Mouse (Mus musculus) lung, embryonic 15.5 days (tissue): ENCODE data around the gene Farp2. TPM values are rescaled to one million over a fixed set of nuclear protein-coding genes. Genes with fewer than 3 reads are reported as not detected.

ENCODE experiments used
- ATAC-seq: fragments of 200-750 bp; cut with Nextera tagmentation; 2 replicates; pipeline ENCODE4 v1.8.0; 2017; ENCODE audit warnings: moderate number of reproducible peaks, borderline replicate concordance; ENCODE audit not compliant: low FRiP score, low TSS enrichment; ENCODE audit errors: extremely low read depth
- H3K27ac ChIP-seq: fragments of 300-500 bp; sonication (generic); 2 replicates; pipeline ENCODE4 v1.5.1; 2015; ENCODE audit warnings: moderate library complexity, mild to moderate bottlenecking, inconsistent platforms
- H3K27me3 ChIP-seq: fragments of 300-500 bp; sonication (generic); 2 replicates; pipeline ENCODE4 v1.6.1; 2015; ENCODE audit warnings: inconsistent platforms
- H3K36me3 ChIP-seq: fragments of 300-500 bp; sonication (generic); 2 replicates; pipeline ENCODE4 v1.6.1; 2015; ENCODE audit warnings: inconsistent platforms
- H3K4me1 ChIP-seq: fragments of 300-500 bp; sonication (generic); 2 replicates; pipeline ENCODE4 v1.6.1; 2015; ENCODE audit warnings: inconsistent platforms
- H3K4me2 ChIP-seq: fragments of 300-500 bp; sonication (generic); 2 replicates; pipeline ENCODE4 v1.6.1; 2015; ENCODE audit warnings: inconsistent platforms, mild to moderate bottlenecking, moderate library complexity
- H3K4me3 ChIP-seq: fragments of 300-500 bp; sonication (generic); 2 replicates; pipeline ENCODE4 v1.5.1; 2015; ENCODE audit warnings: mild to moderate bottlenecking, inconsistent platforms
- H3K9ac ChIP-seq: fragments of 300-500 bp; sonication (generic); 2 replicates; pipeline ENCODE4 v1.6.1; 2015; ENCODE audit warnings: inconsistent platforms
- H3K9me3 ChIP-seq: fragments of 300-500 bp; sonication (generic); 2 replicates; pipeline ENCODE4 v1.6.1; 2016; ENCODE audit warnings: inconsistent platforms
- WGBS: fragments of 180-500 bp; shearing (Covaris S2); methylation state at CpG from one replicate; pipeline ENCODE4 v1.1.7; 2015; 5-methylcytosine and 5-hydroxymethylcytosine counted together
- polyA plus RNA-seq: library from polyadenylated mRNA; unstranded; fragments of >200 nt; fragmentation: Nextera tagmentation; extraction: Ambion mirVana; gene quantifications from 2 replicates; pipeline ENCODE4 v1.2.1, GENCODE M21; 2015

Farp2 gene
- polyA plus RNA-seq, 1 experiment from 2014 or later, result 6.3 TPM

- Histone ChIP-seq H3K4me2 (no peak overlapping the region), H3K27ac (no peak overlapping the region), H3K27me3 (no peaks in the 10 kb centered on the region), H3K9ac (no peak overlapping the region), H3K36me3 (no peaks in the 10 kb centered on the region), H3K4me1 (no peaks in the 10 kb centered on the region), H3K4me3 (no peak overlapping the region), H3K9me3 (no peaks in the 10 kb centered on the region)
- ATAC-seq, result no peak
- 81% methylated on average over 4 of the region's 4 CpGs for WGBS
These were observed 96.9 kb downstream of the Farp2 start for GRCm38 (mm10) chr1:93608696-93609245.

GRCm38 (mm10) chr1:93609762-93610161 lies 97.9 kb downstream of the Farp2 start:
- no peak for ATAC-seq
- H3K9ac ChIP-seq, result no peak overlapping the region
- WGBS, result 83% methylated on average over 8 of the region's 8 CpGs
- H3K4me2 ChIP-seq, result no peak overlapping the region
- H3K27me3 ChIP-seq, result no peaks in the 10 kb centered on the region
- no peaks in the 10 kb centered on the region for H3K4me1 ChIP-seq
- H3K4me3 ChIP-seq, result no peak overlapping the region
- no peaks in the 10 kb centered on the region for H3K36me3 ChIP-seq
- no peaks in the 10 kb centered on the region for H3K9me3 ChIP-seq
- H3K27ac ChIP-seq, result no peak overlapping the region

GRCm38 (mm10) chr1:93618059-93618748 lies 106.3 kb downstream of the Farp2 start:
- Histone ChIP-seq H3K9ac (no peak overlapping the region), H3K9me3 (no peaks in the 10 kb centered on the region), H3K27ac (no peak overlapping the region), H3K4me1 (no peaks in the 10 kb centered on the region), H3K4me2 (no peak overlapping the region), H3K27me3 (no peaks in the 10 kb centered on the region), H3K36me3 (peaks cover 27% of the 10 kb centered on the region), H3K4me3 (no peak overlapping the region)
- 90% methylated on average over 4 of the region's 4 CpGs for WGBS
- ATAC-seq, result no peak

GRCm38 (mm10) chr1:93618948-93619347 lies 107.1 kb downstream of the Farp2 start:
- ATAC-seq, result no peak

GRCm38 (mm10) chr1:93624502-93624901 lies 112.6 kb downstream of the Farp2 start:
- Histone ChIP-seq H3K27ac (no peak overlapping the region), H3K36me3 (peaks cover 88% of the 10 kb centered on the region), H3K4me2 (no peak overlapping the region), H3K4me3 (no peak overlapping the region), H3K27me3 (no peaks in the 10 kb centered on the region), H3K9ac (no peak overlapping the region), H3K4me1 (no peaks in the 10 kb centered on the region), H3K9me3 (no peaks in the 10 kb centered on the region)
- WGBS, result 69% methylated on average over 1 of the region's 1 CpGs
- no peak for ATAC-seq

More at GRCm38 (mm10) chr1:93618948-93619347, 107.1 kb downstream of the Farp2 start:
- Histone ChIP-seq H3K4me3 (no peak overlapping the region), H3K9me3 (no peaks in the 10 kb centered on the region), H3K4me1 (no peaks in the 10 kb centered on the region), H3K27me3 (no peaks in the 10 kb centered on the region), H3K27ac (no peak overlapping the region), H3K4me2 (no peak overlapping the region), H3K36me3 (peaks cover 35% of the 10 kb centered on the region), H3K9ac (no peak overlapping the region)
- 54% methylated on average over 5 of the region's 5 CpGs for WGBS

GRCm38 (mm10) chr1:93630796-93631195 lies 118.9 kb downstream of the Farp2 start:
- 79% methylated on average over 3 of the region's 3 CpGs for WGBS
- H3K4me2 ChIP-seq, result no peak overlapping the region
- H3K9me3 ChIP-seq, result no peaks in the 10 kb centered on the region
- no peak overlapping the region for H3K4me3 ChIP-seq
- peaks cover 15% of the 10 kb centered on the region for H3K4me1 ChIP-seq
- no peak for ATAC-seq
- no peaks in the 10 kb centered on the region for H3K27me3 ChIP-seq
- H3K27ac ChIP-seq, result no peak overlapping the region
- H3K9ac ChIP-seq, result no peak overlapping the region
- peaks cover 43% of the 10 kb centered on the region for H3K36me3 ChIP-seq

GRCm38 (mm10) chr1:93632723-93633122 lies 120.8 kb downstream of the Farp2 start:
- WGBS, result 73% methylated on average over 3 of the region's 3 CpGs
- no peak for ATAC-seq
- Histone ChIP-seq H3K36me3 (peaks cover 24% of the 10 kb centered on the region), H3K4me3 (no peak overlapping the region), H3K9ac (no peak overlapping the region), H3K27me3 (no peaks in the 10 kb centered on the region), H3K9me3 (no peaks in the 10 kb centered on the region), H3K4me1 (peaks cover 20% of the 10 kb centered on the region), H3K4me2 (no peak overlapping the region), H3K27ac (no peak overlapping the region)

GRCm38 (mm10) chr1:93634481-93634891 lies 122.6 kb downstream of the Farp2 start:
- Histone ChIP-seq H3K9ac (peak overlapping the region; percentile 74), H3K4me3 (peak overlapping the region; percentile 70), H3K4me2 (peak overlapping the region; percentile 74), H3K9me3 (no peaks in the 10 kb centered on the region), H3K4me1 (peaks cover 20% of the 10 kb centered on the region), H3K27me3 (no peaks in the 10 kb centered on the region), H3K36me3 (peaks cover 8% of the 10 kb centered on the region; the same call in 1 of the 2 replicates), H3K27ac (peak overlapping the region; percentile 81)
- ATAC-seq, result no peak
- 2% methylated on average over 6 of the region's 6 CpGs for WGBS

- Histone ChIP-seq H3K4me3 (peak overlapping the region; percentile 70), H3K4me1 (peaks cover 20% of the 10 kb centered on the region), H3K27ac (peak overlapping the region; percentile 81), H3K9me3 (no peaks in the 10 kb centered on the region), H3K4me2 (peak overlapping the region; percentile 74), H3K36me3 (peaks cover 8% of the 10 kb centered on the region; the same call in 1 of the 2 replicates), H3K27me3 (no peaks in the 10 kb centered on the region), H3K9ac (peak overlapping the region; percentile 74)
- WGBS, result under 1% methylated on average over 58 of the region's 58 CpGs
- ATAC-seq, result peak; percentile 44; the same call in 1 of the 2 replicates
These were observed 123.3 kb downstream of the Farp2 start for GRCm38 (mm10) chr1:93635091-93635579.

GRCm38 (mm10) chr1:93635580-93636192 lies 123.8 kb downstream of the Farp2 start:
- 1% methylated on average over 44 of the region's 44 CpGs for WGBS
- no peaks in the 10 kb centered on the region for H3K9me3 ChIP-seq

GRCm38 (mm10) chr1:93636211-93636897 lies 124.5 kb downstream of the Farp2 start:
- Histone ChIP-seq H3K4me3 (peak overlapping the region; percentile 70), H3K9ac (peak overlapping the region; percentile 33), H3K36me3 (peaks cover 7% of the 10 kb centered on the region; the same call in 1 of the 2 replicates), H3K4me1 (peaks cover 20% of the 10 kb centered on the region), H3K9me3 (no peaks in the 10 kb centered on the region), H3K27me3 (no peaks in the 10 kb centered on the region), H3K4me2 (peak overlapping the region; percentile 74), H3K27ac (peak overlapping the region; percentile 75)
- ATAC-seq, result peak; percentile 17
- 23% methylated on average over 7 of the region's 7 CpGs for WGBS

More at GRCm38 (mm10) chr1:93635580-93636192, 123.8 kb downstream of the Farp2 start:
- ATAC-seq, result peak; percentile 98
- H3K4me3 ChIP-seq, result peak overlapping the region; percentile 70
- H3K4me1 ChIP-seq, result peaks cover 20% of the 10 kb centered on the region
- H3K27me3 ChIP-seq, result no peaks in the 10 kb centered on the region
- peak overlapping the region; percentile 74 for H3K4me2 ChIP-seq
- H3K9ac ChIP-seq, result peak overlapping the region; percentile 74
- H3K36me3 ChIP-seq, result peaks cover 8% of the 10 kb centered on the region; the same call in 1 of the 2 replicates
- peak overlapping the region; percentile 81 for H3K27ac ChIP-seq
